Mouse (Mus musculus) kidney, embryonic 14.5 days (tissue): ENCODE measurements around the gene Shroom3. TPM values are rescaled to one million over a fixed set of nuclear protein-coding genes. Genes with fewer than 3 reads are reported as not detected.

Experiments used
- ATAC-seq: fragments of 200-750 bp; cut with Nextera tagmentation; 2 replicates; pipeline ENCODE4 v1.8.0; 2017; ENCODE audit warnings: moderate number of reproducible peaks, mild to moderate bottlenecking, moderate TSS enrichment, moderate library complexity; ENCODE audit not compliant: low FRiP score, low TSS enrichment
- H3K27ac ChIP-seq: fragments of 300-500 bp; sonication (generic); 2 replicates; pipeline ENCODE4 v1.5.1; 2014; ENCODE audit warnings: low read depth, mild to moderate bottlenecking, low read length, moderate library complexity, mixed read lengths
- H3K27me3 ChIP-seq: fragments of 300-500 bp; sonication (generic); 2 replicates; pipeline ENCODE4 v1.6.1; 2014; ENCODE audit warnings: mild to moderate bottlenecking, low read length; ENCODE audit not compliant: control insufficient read depth, insufficient read depth
- H3K36me3 ChIP-seq: fragments of 300-500 bp; sonication (generic); 2 replicates; pipeline ENCODE4 v1.6.1; 2014; ENCODE audit warnings: low read length, mixed read lengths; ENCODE audit not compliant: control insufficient read depth, insufficient read depth
- H3K4me1 ChIP-seq: fragments of 300-500 bp; sonication (generic); 2 replicates; pipeline ENCODE4 v1.6.1; 2014; ENCODE audit warnings: low read length, mixed read lengths; ENCODE audit not compliant: control insufficient read depth, insufficient read depth
- H3K4me2 ChIP-seq: fragments of 300-500 bp; sonication (generic); replicated peaks from 2 replicates; pipeline ENCODE4 v1.6.1; 2014; ENCODE audit warnings: low read depth, mild to moderate bottlenecking, low read length
- H3K4me3 ChIP-seq: fragments of 300-500 bp; sonication (generic); 2 replicates; pipeline ENCODE4 v1.5.1; 2014; ENCODE audit warnings: mild to moderate bottlenecking, low read length
- H3K9ac ChIP-seq: fragments of 300-500 bp; sonication (generic); 2 replicates; pipeline ENCODE4 v1.6.1; 2014; ENCODE audit warnings: low read depth, mild to moderate bottlenecking, low read length, moderate library complexity
- H3K9me3 ChIP-seq: fragments of 300-500 bp; sonication (generic); 2 replicates; pipeline ENCODE4 v1.6.1; 2016; ENCODE audit warnings: low read length; ENCODE audit not compliant: control insufficient read depth
- WGBS: fragments of 180-500 bp; shearing (Covaris S2); extraction: QIAGEN DNeasy Blood & Tissue Kit; methylation state at CpG from one replicate; pipeline ENCODE4 v1.1.7; 2014; 5-methylcytosine and 5-hydroxymethylcytosine counted together
- polyA plus RNA-seq: library from polyadenylated mRNA; unstranded; fragments of >200 nt; fragmentation: Nextera tagmentation; extraction: Ambion mirVana; gene quantifications from 2 replicates; pipeline ENCODE4 v1.2.1, GENCODE M21; 2014

Gene Shroom3
- polyA plus RNA-seq, 1 experiment from 2014 or later, result 16.0 TPM

GRCm38 (mm10) chr5:92725935-92726334 is 42.7 kb downstream of the Shroom3 start:
- Histone ChIP-seq H3K9ac (no peak overlapping the region), H3K4me1 (peaks cover 12% of the 10 kb centered on the region; the same call in 1 of the 2 replicates), H3K4me2 (no peak overlapping the region), H3K36me3 (no peaks in the 10 kb centered on the region), H3K27me3 (no peaks in the 10 kb centered on the region), H3K4me3 (no peak overlapping the region), H3K27ac (no peak overlapping the region), H3K9me3 (no peaks in the 10 kb centered on the region)
- WGBS, result 28% methylated on average over 6 of the region's 6 CpGs
- peak; percentile 38; the same call in 1 of the 2 replicates for ATAC-seq

GRCm38 (mm10) chr5:92728252-92728828 is 45.1 kb downstream of the Shroom3 start:
- Histone ChIP-seq H3K9ac (no peak overlapping the region), H3K4me3 (no peak overlapping the region), H3K4me2 (no peak overlapping the region), H3K27me3 (no peaks in the 10 kb centered on the region), H3K36me3 (no peaks in the 10 kb centered on the region), H3K27ac (no peak overlapping the region), H3K9me3 (no peaks in the 10 kb centered on the region), H3K4me1 (peaks cover 12% of the 10 kb centered on the region; the same call in 1 of the 2 replicates)
- ATAC-seq, result no peak
- WGBS, result 31% methylated on average over 5 of the region's 5 CpGs

GRCm38 (mm10) chr5:92729221-92729620 is 46.0 kb downstream of the Shroom3 start:
- ATAC-seq, result peak; percentile 70

GRCm38 (mm10) chr5:92741802-92742201 is 58.6 kb downstream of the Shroom3 start:
- H3K27ac ChIP-seq, result no peak overlapping the region
- no peaks in the 10 kb centered on the region for H3K36me3 ChIP-seq
- H3K4me3 ChIP-seq, result no peak overlapping the region
- H3K27me3 ChIP-seq, result no peaks in the 10 kb centered on the region
- no peaks in the 10 kb centered on the region for H3K4me1 ChIP-seq
- no peaks in the 10 kb centered on the region for H3K9me3 ChIP-seq
- 57% methylated on average over 3 of the region's 3 CpGs for WGBS
- H3K9ac ChIP-seq, result no peak overlapping the region
- ATAC-seq, result no peak
- no peak overlapping the region for H3K4me2 ChIP-seq

More at GRCm38 (mm10) chr5:92729221-92729620, 46.0 kb downstream of the Shroom3 start:
- WGBS, result 29% methylated on average over 6 of the region's 6 CpGs
- Histone ChIP-seq H3K9me3 (no peaks in the 10 kb centered on the region), H3K4me3 (no peak overlapping the region), H3K27me3 (no peaks in the 10 kb centered on the region), H3K9ac (no peak overlapping the region), H3K4me1 (peaks cover 12% of the 10 kb centered on the region; the same call in 1 of the 2 replicates), H3K4me2 (no peak overlapping the region), H3K27ac (no peak overlapping the region), H3K36me3 (no peaks in the 10 kb centered on the region)

- Histone ChIP-seq H3K4me3 (no peak overlapping the region), H3K27ac (no peak overlapping the region), H3K4me1 (no peaks in the 10 kb centered on the region), H3K36me3 (no peaks in the 10 kb centered on the region), H3K9ac (no peak overlapping the region), H3K27me3 (no peaks in the 10 kb centered on the region), H3K4me2 (no peak overlapping the region), H3K9me3 (no peaks in the 10 kb centered on the region)
- 73% methylated on average over 5 of the region's 5 CpGs for WGBS
- ATAC-seq, result no peak
Observed at GRCm38 (mm10) chr5:92742701-92743100, 59.5 kb downstream of the Shroom3 start.

- Histone ChIP-seq H3K4me1 (no peaks in the 10 kb centered on the region), H3K4me3 (no peak overlapping the region), H3K27me3 (no peaks in the 10 kb centered on the region), H3K9ac (no peak overlapping the region), H3K9me3 (no peaks in the 10 kb centered on the region), H3K4me2 (no peak overlapping the region), H3K27ac (no peak overlapping the region), H3K36me3 (no peaks in the 10 kb centered on the region)
- WGBS, result 77% methylated on average over 8 of the region's 8 CpGs
- ATAC-seq, result no peak
Observed at GRCm38 (mm10) chr5:92745390-92746253, 62.4 kb downstream of the Shroom3 start.

- Histone ChIP-seq H3K4me2 (no peak overlapping the region), H3K36me3 (no peaks in the 10 kb centered on the region), H3K27ac (no peak overlapping the region), H3K27me3 (no peaks in the 10 kb centered on the region), H3K9me3 (0 out of 2 replicates have a peak, but pooled peaks cover 5% of the 10 kb centered on the region), H3K9ac (no peak overlapping the region), H3K4me3 (no peak overlapping the region), H3K4me1 (no peaks in the 10 kb centered on the region)
- WGBS, result 86% methylated on average over 4 of the region's 4 CpGs
- ATAC-seq, result no peak
Observed at GRCm38 (mm10) chr5:92751488-92751887, 68.3 kb downstream of the Shroom3 start.

GRCm38 (mm10) chr5:92755241-92755775 is 72.1 kb downstream of the Shroom3 start:
- H3K27me3 ChIP-seq, result no peaks in the 10 kb centered on the region
- H3K4me2 ChIP-seq, result no peak overlapping the region
- H3K4me1 ChIP-seq, result no peaks in the 10 kb centered on the region
- ATAC-seq, result no peak
- 0 out of 2 replicates have a peak, but pooled peaks cover 5% of the 10 kb centered on the region for H3K9me3 ChIP-seq
- H3K4me3 ChIP-seq, result no peak overlapping the region
- no peak overlapping the region for H3K27ac ChIP-seq
- no peaks in the 10 kb centered on the region for H3K36me3 ChIP-seq
- 85% methylated on average over 7 of the region's 7 CpGs for WGBS
- H3K9ac ChIP-seq, result no peak overlapping the region
